Mouse (Mus musculus) brain, embryonic 14.5 days (tissue): ENCODE measurements at regions not wholly inside any gene's neighbourhood (a gene's known extent, or its start where the extent isn't known, plus 50 kb on each side); places are given as distances from the start of the nearest gene placed in this dataset.

Source experiments
- CTCF ChIP-seq: fragments of 200-500 bp; IDR thresholded peaks from 2 replicates; pipeline ENCODE4 v1.5.1; 2012; ENCODE audit warnings: inconsistent platforms, mild to moderate bottlenecking, moderate library complexity, borderline replicate concordance; ENCODE audit not compliant: insufficient read depth, insufficient read length; ENCODE audit errors: extremely low read depth
- POLR2A ChIP-seq: fragments of 200-500 bp; IDR thresholded peaks from 2 replicates; pipeline ENCODE4 v1.6.1; 2012; ENCODE audit warnings: mild to moderate bottlenecking, inconsistent platforms, borderline replicate concordance; ENCODE audit not compliant: poor library complexity, insufficient read depth, insufficient read length, severe bottlenecking; ENCODE audit errors: extremely low read depth

- TF ChIP-seq POLR2A (no peak), CTCF (no peak)
Observed at GRCm38 (mm10) chr13:101017041-101017440, 183.8 kb upstream of the Slc30a5 start.
